Mouse (Mus musculus): Measurements from ENCODE around the gene Cobll1. TPM values are rescaled to one million over a fixed set of nuclear protein-coding genes. Genes with fewer than 3 reads are reported as not detected.

Cobll1 gene
- polyA plus RNA-seq, 1 experiment from 2014 or later: 3.2 TPM

- Histone ChIP-seq H3K4me3 (no peak overlapping the region), H3K27me3 (ENCODE audit: low read depth, poor library complexity, severe bottlenecking) (no peaks in the 10 kb centered on the region), H3K27ac (peak overlapping the region; percentile 82), H3K36me3 (no peaks in the 10 kb centered on the region), H3K9me3 (replicated peaks) (no peaks in the 10 kb centered on the region), H3K4me1 (peaks cover 11% of the 10 kb centered on the region)
- 91% methylated on average over 8 of the region's 8 CpGs for WGBS
- DNase-seq (ENCODE audit: low spot score): no peak
These were observed 57.5 kb downstream of the Cobll1 start for GRCm38 (mm10) chr2:65181736-65182135.

GRCm38 (mm10) chr2:65181066-65181716, 58.0 kb downstream of the Cobll1 start:
- peak overlapping the region; percentile 82 for H3K27ac ChIP-seq
- DNase-seq (ENCODE audit: low spot score): peak; percentile 57
- peaks cover 11% of the 10 kb centered on the region for H3K4me1 ChIP-seq
- no peak overlapping the region for H3K4me3 ChIP-seq
- WGBS: 46% methylated on average over 9 of the region's 9 CpGs
- no peaks in the 10 kb centered on the region for H3K9me3 ChIP-seq (replicated peaks)
- H3K36me3 ChIP-seq: no peaks in the 10 kb centered on the region
- H3K27me3 ChIP-seq (ENCODE audit: low read depth, poor library complexity, severe bottlenecking): no peaks in the 10 kb centered on the region

- Histone ChIP-seq H3K4me3 (no peak overlapping the region), H3K4me1 (peaks cover 9% of the 10 kb centered on the region), H3K36me3 (no peaks in the 10 kb centered on the region), H3K9me3 (replicated peaks) (no peaks in the 10 kb centered on the region), H3K27me3 (ENCODE audit: low read depth, poor library complexity, severe bottlenecking) (no peaks in the 10 kb centered on the region), H3K27ac (no peak overlapping the region)
- DNase-seq (ENCODE audit: low spot score): no peak
- 44% methylated on average over 5 of the region's 5 CpGs for whole genome bisulfite sequencing
These were observed 63.6 kb downstream of the Cobll1 start for GRCm38 (mm10) chr2:65175645-65176044.

GRCm38 (mm10) chr2:65172071-65172470, 67.1 kb downstream of the Cobll1 start:
- no peaks in the 10 kb centered on the region for H3K36me3 ChIP-seq
- no peak overlapping the region for H3K27ac ChIP-seq
- no peak for DNase-seq (ENCODE audit: low spot score)
- H3K4me3 ChIP-seq: no peak overlapping the region
- H3K27me3 ChIP-seq (ENCODE audit: low read depth, poor library complexity, severe bottlenecking): no peaks in the 10 kb centered on the region
- no peaks in the 10 kb centered on the region for H3K9me3 ChIP-seq (replicated peaks)
- peaks cover 9% of the 10 kb centered on the region for H3K4me1 ChIP-seq
- WGBS: 92% methylated on average over 6 of the region's 6 CpGs

- peaks cover 9% of the 10 kb centered on the region for H3K4me1 ChIP-seq
- H3K9me3 ChIP-seq (replicated peaks): no peaks in the 10 kb centered on the region
- H3K36me3 ChIP-seq: no peaks in the 10 kb centered on the region
- 73% methylated on average over 1 of the region's 1 CpGs for WGBS
- no peak overlapping the region for H3K27ac ChIP-seq
- no peak overlapping the region for H3K4me3 ChIP-seq
- no peak for DNase-seq (ENCODE audit: low spot score)
- no peaks in the 10 kb centered on the region for H3K27me3 ChIP-seq (ENCODE audit: low read depth, poor library complexity, severe bottlenecking)
These were observed 67.7 kb downstream of the Cobll1 start for GRCm38 (mm10) chr2:65171516-65171915.

DNA sequence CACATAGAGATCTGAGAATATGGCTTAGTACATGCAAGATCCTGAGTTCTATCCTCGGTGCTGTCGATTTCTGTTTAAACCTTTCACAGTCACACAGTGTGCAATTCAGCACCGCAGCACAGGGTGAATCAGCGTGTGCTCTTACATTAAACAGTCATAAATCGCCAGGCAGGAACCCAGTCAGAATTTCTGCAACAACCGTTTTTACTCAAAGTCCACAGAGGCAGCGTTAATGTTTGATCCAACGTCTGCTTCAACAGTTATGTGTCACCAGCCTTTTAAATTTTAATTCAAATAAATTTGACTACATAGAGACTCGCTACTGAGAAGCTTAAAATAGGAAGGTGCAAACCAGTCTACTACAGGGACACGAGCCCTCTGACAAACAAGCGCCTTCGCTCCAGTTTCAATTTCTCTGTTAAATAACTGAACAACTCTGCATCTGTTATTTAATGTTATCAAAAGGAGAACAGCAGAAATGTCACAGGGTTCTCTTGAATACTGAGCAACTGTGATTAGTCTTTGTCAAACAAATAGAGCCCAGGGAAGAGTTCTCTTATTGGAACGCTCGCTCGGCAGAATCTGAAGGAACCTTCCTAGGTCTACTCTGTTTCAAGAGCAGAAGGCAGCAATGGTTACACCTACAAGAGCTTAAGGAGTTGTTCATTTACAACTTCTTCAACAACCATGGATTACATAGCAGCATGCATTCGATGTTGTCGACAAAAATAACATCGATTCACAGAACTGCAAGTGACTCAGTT, 68.3 kb downstream of the Cobll1 start:
- no peak overlapping the region for H3K27ac ChIP-seq
- no peaks in the 10 kb centered on the region for H3K9me3 ChIP-seq (replicated peaks)
- DNase-seq (ENCODE audit: low spot score): no peak
- no peak overlapping the region for H3K4me3 ChIP-seq
- H3K36me3 ChIP-seq: no peaks in the 10 kb centered on the region
- H3K27me3 ChIP-seq (ENCODE audit: low read depth, poor library complexity, severe bottlenecking): no peaks in the 10 kb centered on the region
- H3K4me1 ChIP-seq: peaks cover 9% of the 10 kb centered on the region
- 90% methylated on average over 18 of the region's 18 CpGs for WGBS

GRCm38 (mm10) chr2:65170256-65170655, 68.9 kb downstream of the Cobll1 start:
- no peak for DNase-seq (ENCODE audit: low spot score)
- no peak overlapping the region for H3K4me3 ChIP-seq
- peaks cover 3% of the 10 kb centered on the region for H3K4me1 ChIP-seq
- 94% methylated on average over 5 of the region's 5 CpGs for WGBS
- H3K9me3 ChIP-seq (replicated peaks): no peaks in the 10 kb centered on the region
- H3K27ac ChIP-seq: no peak overlapping the region
- H3K36me3 ChIP-seq: no peaks in the 10 kb centered on the region
- no peaks in the 10 kb centered on the region for H3K27me3 ChIP-seq (ENCODE audit: low read depth, poor library complexity, severe bottlenecking)

DNA sequence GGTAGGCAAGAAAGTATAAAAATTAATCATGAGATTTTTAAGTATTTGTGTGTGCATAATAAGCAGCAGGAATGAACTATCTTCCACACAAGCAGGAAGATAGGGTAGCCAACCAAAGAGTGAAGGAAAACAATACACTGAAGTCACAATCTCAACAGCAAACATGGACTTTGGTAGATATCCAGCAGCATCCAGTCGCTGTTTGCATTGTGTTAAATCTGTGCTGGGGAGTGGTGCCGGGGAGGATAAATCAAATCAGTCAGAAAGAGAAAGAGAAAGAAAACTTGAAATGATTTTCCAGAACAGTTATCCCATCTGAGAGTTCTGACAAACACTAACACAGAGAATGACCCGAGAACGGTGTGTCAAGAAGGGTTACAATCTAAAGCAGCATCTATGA, 75.2 kb downstream of the Cobll1 start:
- no peak overlapping the region for H3K27ac ChIP-seq
- no peak overlapping the region for H3K4me3 ChIP-seq
- no peaks in the 10 kb centered on the region for H3K9me3 ChIP-seq (replicated peaks)
- no peaks in the 10 kb centered on the region for H3K4me1 ChIP-seq
- no peaks in the 10 kb centered on the region for H3K36me3 ChIP-seq
- no peak for DNase-seq (ENCODE audit: low spot score)
- H3K27me3 ChIP-seq (ENCODE audit: low read depth, poor library complexity, severe bottlenecking): no peaks in the 10 kb centered on the region
- 92% methylated on average over 4 of the region's 4 CpGs for WGBS

- Histone ChIP-seq H3K36me3 (no peaks in the 10 kb centered on the region), H3K4me3 (no peak overlapping the region), H3K4me1 (no peaks in the 10 kb centered on the region), H3K9me3 (replicated peaks) (no peaks in the 10 kb centered on the region), H3K27me3 (ENCODE audit: low read depth, poor library complexity, severe bottlenecking) (no peaks in the 10 kb centered on the region), H3K27ac (no peak overlapping the region)
- DNase-seq (ENCODE audit: low spot score): no peak
- 89% methylated on average over 5 of the region's 5 CpGs for WGBS
These were observed 76.6 kb downstream of the Cobll1 start for GRCm38 (mm10) chr2:65162625-65163024.

DNA sequence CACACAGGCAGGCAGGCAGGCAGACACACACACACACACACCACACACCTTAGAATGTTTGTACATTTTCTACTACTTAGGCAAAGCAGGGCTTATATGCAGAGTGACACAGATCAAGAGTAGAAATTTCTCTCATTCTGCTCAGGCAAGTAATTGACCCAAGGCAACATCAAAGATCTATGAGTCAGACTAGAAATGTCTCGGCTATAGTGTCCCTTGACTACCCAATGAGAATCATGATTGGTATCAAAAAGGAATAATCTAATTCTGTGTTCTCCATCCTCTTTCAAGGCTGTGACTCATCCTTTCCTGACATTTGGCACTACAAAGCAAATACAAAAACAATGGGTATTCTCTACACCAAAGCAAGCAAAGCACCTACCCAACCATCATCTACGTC, 77.5 kb downstream of the Cobll1 start:
- no peak overlapping the region for H3K27ac ChIP-seq
- no peaks in the 10 kb centered on the region for H3K4me1 ChIP-seq
- no peak overlapping the region for H3K4me3 ChIP-seq
- H3K9me3 ChIP-seq (replicated peaks): no peaks in the 10 kb centered on the region
- DNase-seq (ENCODE audit: low spot score): no peak
- WGBS: 96% methylated on average over 2 of the region's 2 CpGs
- no peaks in the 10 kb centered on the region for H3K27me3 ChIP-seq (ENCODE audit: low read depth, poor library complexity, severe bottlenecking)
- no peaks in the 10 kb centered on the region for H3K36me3 ChIP-seq

DNA sequence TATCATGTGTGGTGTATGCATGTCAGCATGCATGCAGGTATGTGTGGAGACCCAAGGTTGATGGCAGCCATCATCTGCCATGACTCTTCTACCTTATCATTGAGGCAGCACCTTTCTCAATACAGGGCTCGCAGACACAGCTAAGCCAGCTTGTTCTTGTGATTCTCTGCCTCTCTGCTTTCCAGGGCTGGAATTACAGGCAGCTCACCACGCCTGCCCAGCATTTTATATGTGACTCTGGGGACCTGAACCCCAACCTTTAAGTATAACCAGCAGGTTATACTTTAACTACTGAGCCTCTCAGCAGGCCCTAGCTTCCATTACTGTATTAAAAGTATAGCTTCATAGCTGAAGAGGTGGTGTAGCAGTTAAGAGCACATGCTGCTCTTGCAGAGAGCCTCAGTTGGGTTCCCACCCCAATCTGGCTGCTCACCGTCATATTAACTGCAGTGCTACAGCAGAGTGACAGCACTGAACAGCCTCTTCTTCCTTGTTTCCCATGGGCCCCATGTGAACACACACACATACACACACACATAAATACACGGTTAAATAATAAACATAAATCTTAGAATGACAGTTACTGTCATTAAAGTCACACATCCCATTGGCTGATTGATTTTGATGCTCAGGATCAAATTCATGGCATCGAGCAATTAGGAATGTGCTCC, 81.1 kb downstream of the Cobll1 start:
- H3K27me3 ChIP-seq (ENCODE audit: low read depth, poor library complexity, severe bottlenecking): no peaks in the 10 kb centered on the region
- no peaks in the 10 kb centered on the region for H3K36me3 ChIP-seq
- 86% methylated on average over 5 of the region's 5 CpGs for WGBS
- no peak for DNase-seq (ENCODE audit: low spot score)
- H3K27ac ChIP-seq: no peak overlapping the region
- H3K9me3 ChIP-seq (replicated peaks): no peaks in the 10 kb centered on the region
- H3K4me1 ChIP-seq: no peaks in the 10 kb centered on the region
- H3K4me3 ChIP-seq: no peak overlapping the region

GRCm38 (mm10) chr2:65157325-65157724, 81.9 kb downstream of the Cobll1 start:
- Histone ChIP-seq H3K36me3 (no peaks in the 10 kb centered on the region), H3K4me1 (no peaks in the 10 kb centered on the region), H3K27ac (no peak overlapping the region), H3K9me3 (replicated peaks) (no peaks in the 10 kb centered on the region), H3K27me3 (ENCODE audit: low read depth, poor library complexity, severe bottlenecking) (no peaks in the 10 kb centered on the region), H3K4me3 (no peak overlapping the region)
- no peak for DNase-seq (ENCODE audit: low spot score)
- WGBS: 82% methylated on average over 2 of the region's 2 CpGs

DNA sequence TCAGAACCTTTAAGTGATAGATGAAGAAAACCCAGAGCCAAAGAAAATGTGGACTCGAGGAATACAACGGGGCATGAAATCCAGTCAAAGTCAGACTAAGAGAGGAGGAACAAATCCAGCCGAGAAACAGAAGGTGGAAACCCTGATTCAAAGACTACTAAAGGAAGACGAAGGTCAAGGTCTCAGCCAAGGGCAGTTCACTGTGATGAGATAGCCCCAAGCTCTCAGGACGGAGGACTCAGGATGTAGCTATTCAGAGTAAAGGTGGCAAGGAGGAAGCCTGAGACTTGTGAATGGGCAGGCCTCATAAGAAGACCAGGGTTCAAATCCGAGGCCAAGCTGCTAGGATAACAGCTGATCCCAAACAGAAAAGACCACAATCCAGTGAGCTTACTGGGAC, 90.3 kb downstream of the Cobll1 start:
- Histone ChIP-seq H3K4me3 (no peak overlapping the region), H3K4me1 (peaks cover 9% of the 10 kb centered on the region), H3K27ac (no peak overlapping the region), H3K36me3 (no peaks in the 10 kb centered on the region), H3K27me3 (ENCODE audit: low read depth, poor library complexity, severe bottlenecking) (no peaks in the 10 kb centered on the region), H3K9me3 (replicated peaks) (no peaks in the 10 kb centered on the region)
- 92% methylated on average over 6 of the region's 6 CpGs for WGBS
- no peak for DNase-seq (ENCODE audit: low spot score)

Measured in limb, embryonic 10.5 days (tissue).